Mouse (Mus musculus) heart, adult 2 months (tissue): ENCODE measurements at regions not wholly inside any gene's neighbourhood (a gene's known extent, or its start where the extent isn't known, plus 50 kb on each side); places are given as distances from the start of the nearest gene placed in this dataset.

Source experiments
- CTCF ChIP-seq: fragments of 200-600 bp; IDR thresholded peaks from 2 replicates; pipeline ENCODE4 v1.8.1; 2022; ENCODE audit warnings: antibody characterized with exemption, mild to moderate bottlenecking, moderate library complexity
- EP300 ChIP-seq: fragments of 200-500 bp; IDR thresholded peaks from 2 replicates; pipeline ENCODE4 v1.6.1; 2011; ENCODE audit warnings: low read depth, low read length, control low read depth; ENCODE audit not compliant: insufficient read depth

DNA sequence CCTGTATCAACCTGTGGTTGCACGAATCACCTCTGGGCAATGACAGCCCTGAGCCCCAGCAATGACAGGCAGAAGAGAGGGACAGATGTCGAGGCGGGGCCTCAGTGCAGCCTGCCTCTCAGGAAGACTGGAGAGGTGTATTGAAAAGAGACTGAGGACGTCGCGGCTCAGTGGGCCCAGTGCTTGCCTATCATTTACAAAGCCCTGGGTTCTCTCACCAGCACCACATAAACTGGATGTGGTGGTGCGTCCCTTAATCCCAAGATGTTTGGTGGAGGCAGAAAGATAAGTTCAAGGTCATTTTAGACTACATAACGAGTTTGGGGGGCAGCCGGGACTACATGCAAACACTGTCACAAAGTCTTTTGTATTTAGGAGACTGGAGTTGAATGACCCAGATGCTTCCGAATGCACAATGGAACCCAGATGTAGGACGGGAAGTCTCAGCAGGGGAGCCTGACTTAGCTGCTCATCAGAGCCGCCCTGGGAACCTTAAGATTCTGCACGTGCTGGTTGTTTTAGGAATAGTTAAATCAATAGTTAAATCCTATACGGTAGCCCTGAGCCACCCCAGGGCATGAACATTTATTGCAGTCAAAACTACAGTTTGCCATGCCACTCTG is 72.8 kb downstream of the Gadd45g start:
- no peak for TF ChIP-seq CTCF
- no peak for TF ChIP-seq EP300
